Mouse (Mus musculus): Measurements from ENCODE around the gene Rbp2. TPM values are rescaled to one million over a fixed set of nuclear protein-coding genes. Genes with fewer than 3 reads are reported as not detected.

The Rbp2 gene
- polyA plus RNA-seq (2015; fragmentation: Nextera tagmentation; extraction: Ambion mirVana): 197 and 200 TPM in 2 replicates

DNA sequence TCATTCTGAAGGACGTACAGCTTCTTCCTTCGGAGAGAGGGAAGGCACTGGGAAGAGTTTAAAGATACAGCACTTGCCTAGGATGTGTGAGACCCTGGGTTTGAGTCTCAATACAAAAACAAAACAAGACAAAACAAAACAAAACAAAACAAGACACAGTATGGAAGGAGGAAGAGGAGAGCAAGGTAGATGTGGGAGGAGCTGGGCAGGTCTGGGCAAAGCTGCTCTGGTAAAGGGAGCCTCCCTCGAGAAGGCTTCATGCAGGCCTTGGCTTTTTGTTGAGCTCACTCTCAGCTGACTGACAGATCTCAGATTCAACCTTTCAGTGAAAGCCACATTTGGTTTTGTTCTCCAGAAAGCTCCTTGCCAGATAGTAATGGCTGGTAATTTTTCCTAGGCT, at the start of gene Rbp2:
Gene Rbp2, plus strand, starts transcription at position 301 of the 400 bp plus-strand sequence.
- H3K4me1 ChIP-seq (replicated peaks; ENCODE audit: control insufficient read depth, insufficient read depth): no peaks in the 10 kb centered on the region
- H3K27ac ChIP-seq (replicated peaks): peak within 1 kb of the TSS; percentile 49; the same call in 1 of the 2 replicates
- no peak within 1 kb of the TSS for H3K4me2 ChIP-seq (replicated peaks; ENCODE audit: low read depth)
- no peak for ATAC-seq (ENCODE audit: low FRiP score, low TSS enrichment)
- no peaks in the 10 kb centered on the region for H3K36me3 ChIP-seq (ENCODE audit: control insufficient read depth, insufficient read depth, low read length)
- H3K9ac ChIP-seq (ENCODE audit: low read length): no peak within 1 kb of the TSS
- no peak within 1 kb of the TSS for H3K4me3 ChIP-seq (ENCODE audit: low read depth, low read length)
- no peaks in the 10 kb centered on the region for H3K27me3 ChIP-seq (ENCODE audit: control insufficient read depth, insufficient read depth, low read length)
- no peak for TF ChIP-seq CTCF (IDR thresholded peaks at IDR 0.05; ENCODE audit: low read depth)
- TF ChIP-seq EP300 (optimal IDR thresholded peaks at IDR 0.05): no peak
- H3K9me3 ChIP-seq (ENCODE audit: control insufficient read depth, low read length): no peaks in the 10 kb centered on the region
- WGBS: 68% methylated on average over 3 of the region's 3 CpGs
- no peak for DNase-seq (ENCODE audit: low spot score)

DNA sequence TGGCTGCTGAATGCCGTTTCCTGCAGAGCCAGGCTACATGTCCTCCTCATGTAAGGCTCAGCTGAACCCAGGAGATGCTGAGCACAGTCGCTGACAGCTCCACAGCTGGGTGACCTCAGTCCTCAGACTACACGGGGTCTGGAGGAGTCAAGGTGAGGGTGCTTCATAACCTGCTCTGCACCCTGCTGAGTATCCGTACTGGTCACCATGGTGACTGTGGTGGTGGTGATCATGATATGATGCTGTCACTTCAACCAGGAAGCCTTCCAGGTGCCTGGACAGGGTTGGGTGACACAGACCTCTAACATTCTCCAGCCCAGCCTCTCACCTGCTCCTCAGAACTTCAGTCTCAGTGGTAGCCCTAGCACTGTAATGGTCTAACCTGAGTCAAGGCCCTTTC, 48.1 kb upstream of the Rbp2 start:
- H3K9ac ChIP-seq (ENCODE audit: low read length): no peak overlapping the region
- no peak overlapping the region for H3K4me3 ChIP-seq (ENCODE audit: low read depth, low read length)
- H3K4me2 ChIP-seq (replicated peaks; ENCODE audit: low read depth): no peak overlapping the region
- H3K27ac ChIP-seq (replicated peaks): no peak overlapping the region
- TF ChIP-seq CTCF (IDR thresholded peaks at IDR 0.05; ENCODE audit: low read depth) (no peak), EP300 (optimal IDR thresholded peaks at IDR 0.05) (no peak)
- H3K36me3 ChIP-seq (ENCODE audit: control insufficient read depth, insufficient read depth, low read length): no peaks in the 10 kb centered on the region
- DNase-seq (ENCODE audit: low spot score) (no peak), ATAC-seq (ENCODE audit: low FRiP score, low TSS enrichment) (no peak)
- no peaks in the 10 kb centered on the region for H3K27me3 ChIP-seq (ENCODE audit: control insufficient read depth, insufficient read depth, low read length)
- H3K9me3 ChIP-seq (ENCODE audit: control insufficient read depth, low read length): no peaks in the 10 kb centered on the region
- H3K4me1 ChIP-seq (replicated peaks; ENCODE audit: control insufficient read depth, insufficient read depth): no peaks in the 10 kb centered on the region; the same call in 1 of the 2 replicates
- 68% methylated on average over 4 of the region's 4 CpGs for WGBS

DNA sequence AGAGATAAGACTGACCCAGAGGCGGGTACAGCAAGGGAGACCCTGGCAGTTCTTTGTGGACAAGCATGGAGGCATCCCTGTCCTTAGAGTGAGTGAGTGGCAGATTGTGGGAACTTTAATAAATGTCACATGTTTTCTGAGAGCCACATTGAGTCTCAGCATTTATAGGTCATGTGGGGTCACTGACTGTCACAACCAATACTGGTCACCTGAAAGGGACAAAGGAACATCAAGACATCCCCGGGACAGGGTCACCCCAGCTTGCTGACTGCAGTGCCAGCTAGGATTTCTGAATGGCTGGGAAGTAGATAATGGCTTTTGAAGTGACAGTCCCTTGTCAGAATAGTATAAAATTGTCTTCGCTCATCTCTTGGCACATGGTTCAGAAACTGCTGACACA, 46.8 kb upstream of the Rbp2 start:
- H3K9ac ChIP-seq (ENCODE audit: low read length): no peak overlapping the region
- DNase-seq (ENCODE audit: low spot score) (no peak), ATAC-seq (ENCODE audit: low FRiP score, low TSS enrichment) (no peak)
- H3K4me3 ChIP-seq (ENCODE audit: low read depth, low read length): no peak overlapping the region
- no peaks in the 10 kb centered on the region for H3K27me3 ChIP-seq (ENCODE audit: control insufficient read depth, insufficient read depth, low read length)
- no peaks in the 10 kb centered on the region; the same call in 1 of the 2 replicates for H3K4me1 ChIP-seq (replicated peaks; ENCODE audit: control insufficient read depth, insufficient read depth)
- WGBS: 78% methylated on average over 3 of the region's 3 CpGs
- TF ChIP-seq EP300 (optimal IDR thresholded peaks at IDR 0.05) (no peak), CTCF (IDR thresholded peaks at IDR 0.05; ENCODE audit: low read depth) (no peak)
- H3K36me3 ChIP-seq (ENCODE audit: control insufficient read depth, insufficient read depth, low read length): no peaks in the 10 kb centered on the region
- no peak overlapping the region for H3K4me2 ChIP-seq (replicated peaks; ENCODE audit: low read depth)
- no peak overlapping the region for H3K27ac ChIP-seq (replicated peaks)
- no peaks in the 10 kb centered on the region for H3K9me3 ChIP-seq (ENCODE audit: control insufficient read depth, low read length)

DNA sequence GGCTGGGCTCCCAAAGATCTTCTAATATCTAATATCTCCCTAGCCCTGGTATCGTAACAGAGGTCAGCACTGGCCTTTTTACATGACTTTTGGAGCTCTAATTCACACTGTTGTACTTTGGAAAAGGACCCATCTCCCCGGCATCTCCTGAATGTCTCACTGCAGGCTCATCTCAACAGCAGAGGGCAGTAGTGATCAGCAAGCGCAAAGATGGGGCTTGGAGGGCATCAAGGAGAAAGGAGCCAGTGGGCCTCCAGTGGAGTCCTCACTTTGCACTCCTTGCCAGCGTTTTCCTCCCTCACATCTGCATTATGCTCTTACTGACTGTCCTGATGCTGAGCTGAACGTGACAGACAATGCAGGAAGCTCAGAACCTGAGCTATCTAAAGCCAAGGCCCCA, 43.3 kb upstream of the Rbp2 start:
- WGBS: 60% methylated on average over 5 of the region's 5 CpGs
- no peak overlapping the region for H3K4me3 ChIP-seq (ENCODE audit: low read depth, low read length)
- no peak overlapping the region for H3K4me2 ChIP-seq (replicated peaks; ENCODE audit: low read depth)
- DNase-seq (ENCODE audit: low spot score) (peak; percentile 65), ATAC-seq (ENCODE audit: low FRiP score, low TSS enrichment) (no peak)
- no peaks in the 10 kb centered on the region for H3K9me3 ChIP-seq (ENCODE audit: control insufficient read depth, low read length)
- H3K4me1 ChIP-seq (replicated peaks; ENCODE audit: control insufficient read depth, insufficient read depth): no peaks in the 10 kb centered on the region; the same call in 1 of the 2 replicates
- TF ChIP-seq EP300 (optimal IDR thresholded peaks at IDR 0.05) (no peak), CTCF (IDR thresholded peaks at IDR 0.05; ENCODE audit: low read depth) (peak; percentile 91)
- no peak overlapping the region for H3K27ac ChIP-seq (replicated peaks)
- peaks cover 2% of the 10 kb centered on the region; the same call in 1 of the 2 replicates for H3K36me3 ChIP-seq (ENCODE audit: control insufficient read depth, insufficient read depth, low read length)
- H3K9ac ChIP-seq (ENCODE audit: low read length): no peak overlapping the region
- H3K27me3 ChIP-seq (ENCODE audit: control insufficient read depth, insufficient read depth, low read length): no peaks in the 10 kb centered on the region

DNA sequence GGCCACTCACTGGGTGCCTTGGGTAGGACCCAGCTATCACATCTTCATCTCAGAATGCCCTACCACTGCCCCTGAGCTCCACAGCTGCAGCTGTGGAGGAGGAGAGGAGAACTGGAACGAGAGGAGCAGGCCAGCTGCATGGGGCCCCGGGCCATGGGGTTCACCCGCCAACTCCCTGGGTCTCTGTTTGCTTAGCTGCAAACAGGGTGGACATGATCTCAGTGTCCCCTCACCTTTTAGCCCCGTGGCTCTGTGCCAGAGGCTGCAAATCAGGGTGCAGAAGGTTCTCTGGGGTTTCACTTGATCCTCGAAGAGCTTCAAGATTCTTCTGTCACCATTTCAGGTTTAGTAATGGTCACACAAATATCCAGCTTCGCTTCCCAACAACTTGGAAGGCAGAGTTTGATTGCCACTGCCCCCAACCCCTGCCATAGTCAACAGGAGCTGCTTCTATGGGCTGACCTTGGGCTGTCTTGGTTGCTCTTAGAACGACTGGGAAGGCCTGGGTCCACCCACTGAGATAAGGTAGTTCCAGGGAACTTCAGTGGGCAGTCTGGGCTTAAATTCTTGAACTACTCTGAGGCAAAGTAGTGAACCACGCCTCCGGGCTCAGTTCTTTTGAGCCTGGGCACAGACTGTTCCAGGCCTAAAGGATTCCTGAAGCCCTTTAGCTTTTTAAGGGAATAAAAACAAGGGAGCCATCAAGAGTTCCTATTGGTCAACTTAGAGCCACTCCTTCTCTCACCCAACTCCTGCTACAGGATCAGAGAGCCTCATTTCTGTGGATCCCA, 40.4 kb upstream of the Rbp2 start:
- Histone ChIP-seq H3K27ac (replicated peaks) (peak overlapping the region; percentile 4; the same call in 1 of the 2 replicates), H3K27me3 (ENCODE audit: control insufficient read depth, insufficient read depth, low read length) (no peaks in the 10 kb centered on the region), H3K4me2 (replicated peaks; ENCODE audit: low read depth) (no peak overlapping the region), H3K4me3 (ENCODE audit: low read depth, low read length) (no peak overlapping the region), H3K36me3 (ENCODE audit: control insufficient read depth, insufficient read depth, low read length) (peaks cover 2% of the 10 kb centered on the region; the same call in 1 of the 2 replicates), H3K9ac (ENCODE audit: low read length) (no peak overlapping the region), H3K4me1 (replicated peaks; ENCODE audit: control insufficient read depth, insufficient read depth) (no peaks in the 10 kb centered on the region; the same call in 1 of the 2 replicates), H3K9me3 (ENCODE audit: control insufficient read depth, low read length) (no peaks in the 10 kb centered on the region)
- 64% methylated on average over 9 of the region's 9 CpGs for WGBS
- TF ChIP-seq EP300 (optimal IDR thresholded peaks at IDR 0.05) (no peak), CTCF (IDR thresholded peaks at IDR 0.05; ENCODE audit: low read depth) (no peak)
- peak; percentile 50 for ATAC-seq (ENCODE audit: low FRiP score, low TSS enrichment)
- DNase-seq (ENCODE audit: low spot score): peak; percentile 40

DNA sequence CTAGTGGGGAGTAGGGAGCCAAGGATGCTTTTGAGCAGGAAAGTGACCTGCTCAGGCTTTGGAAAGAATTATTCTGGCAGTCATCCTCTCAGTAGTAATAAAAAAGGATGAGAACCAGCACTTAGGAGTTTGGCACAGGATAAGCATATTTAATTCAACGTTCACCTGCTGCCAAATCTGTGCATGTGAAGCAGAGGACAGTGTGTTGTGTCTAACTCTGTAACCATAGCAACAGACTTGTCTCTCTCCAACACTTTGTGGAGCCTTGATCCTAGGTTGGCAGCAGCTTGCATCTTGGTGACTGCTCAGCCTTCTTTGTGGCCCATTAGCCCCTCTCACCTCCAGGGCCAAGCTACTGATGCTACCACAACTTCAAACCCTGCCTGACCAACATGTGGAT, 34.9 kb upstream of the Rbp2 start:
- WGBS: 65% methylated on average over 1 of the region's 1 CpGs
- Histone ChIP-seq H3K27ac (replicated peaks) (no peak overlapping the region), H3K9ac (ENCODE audit: low read length) (no peak overlapping the region), H3K4me1 (replicated peaks; ENCODE audit: control insufficient read depth, insufficient read depth) (no peaks in the 10 kb centered on the region), H3K9me3 (ENCODE audit: control insufficient read depth, low read length) (no peaks in the 10 kb centered on the region), H3K4me3 (ENCODE audit: low read depth, low read length) (no peak overlapping the region), H3K27me3 (ENCODE audit: control insufficient read depth, insufficient read depth, low read length) (no peaks in the 10 kb centered on the region), H3K36me3 (ENCODE audit: control insufficient read depth, insufficient read depth, low read length) (no peaks in the 10 kb centered on the region), H3K4me2 (replicated peaks; ENCODE audit: low read depth) (no peak overlapping the region)
- ATAC-seq (ENCODE audit: low FRiP score, low TSS enrichment) (no peak), DNase-seq (ENCODE audit: low spot score) (no peak)
- TF ChIP-seq EP300 (optimal IDR thresholded peaks at IDR 0.05): no peak
